Mouse (Mus musculus) midbrain, embryonic 11.5 days (tissue): ENCODE data around the gene Csf1. TPM values are rescaled to one million over a fixed set of nuclear protein-coding genes. Genes with fewer than 3 reads are reported as not detected.

Experiments
- ATAC-seq: fragments of 200-750 bp; cut with Nextera tagmentation; 2 replicates; pipeline ENCODE4 v1.8.0; 2017; ENCODE audit warnings: moderate TSS enrichment, moderate library complexity; ENCODE audit not compliant: low FRiP score
- DNase-seq: peaks from one replicate; pipeline ENCODE4 v3.0.0; 2015; ENCODE audit warnings: low spot score; ENCODE audit errors: missing footprints
- H3K27ac ChIP-seq: fragments of 300-500 bp; sonication (generic); 2 replicates; pipeline ENCODE4 v1.5.1; 2014; ENCODE audit warnings: low read depth, low read length
- H3K27me3 ChIP-seq: fragments of 300-500 bp; sonication (generic); 2 replicates; pipeline ENCODE4 v1.6.1; 2014; ENCODE audit warnings: mild to moderate bottlenecking, low read length, moderate library complexity, mixed read lengths; ENCODE audit not compliant: control insufficient read depth, insufficient read depth
- H3K36me3 ChIP-seq: fragments of 300-500 bp; sonication (generic); 2 replicates; pipeline ENCODE4 v1.6.1; 2014; ENCODE audit warnings: mild to moderate bottlenecking, low read length, moderate library complexity, mixed read lengths; ENCODE audit not compliant: control insufficient read depth, insufficient read depth
- H3K4me1 ChIP-seq: fragments of 300-500 bp; sonication (generic); 2 replicates; pipeline ENCODE4 v1.6.1; 2014; ENCODE audit warnings: low read length; ENCODE audit not compliant: control insufficient read depth, insufficient read depth
- H3K4me2 ChIP-seq: fragments of 300-500 bp; sonication (generic); 2 replicates; pipeline ENCODE4 v1.6.1; 2014; ENCODE audit warnings: mild to moderate bottlenecking, moderate library complexity
- H3K4me3 ChIP-seq: fragments of 300-500 bp; sonication (generic); 2 replicates; pipeline ENCODE4 v1.5.1; 2014; ENCODE audit warnings: low read depth, low read length
- H3K9ac ChIP-seq: fragments of 300-500 bp; sonication (generic); 2 replicates; pipeline ENCODE4 v1.6.1; 2014; ENCODE audit warnings: low read length
- H3K9me3 ChIP-seq: fragments of 300-500 bp; sonication (generic); 2 replicates; pipeline ENCODE4 v1.6.1; 2016; ENCODE audit warnings: low read length; ENCODE audit not compliant: control insufficient read depth
- WGBS: fragments of 180-500 bp; shearing (Covaris S2); extraction: QIAGEN DNeasy Blood & Tissue Kit; methylation state at CpG from one replicate; pipeline ENCODE4 v1.1.7; 2014; 5-methylcytosine and 5-hydroxymethylcytosine counted together
- polyA plus RNA-seq: library from polyadenylated mRNA; unstranded; fragments of >200 nt; fragmentation: Nextera tagmentation; extraction: Ambion mirVana; gene quantifications from 2 replicates; pipeline ENCODE4 v1.2.1, GENCODE M21; 2014

Gene Csf1
- polyA plus RNA-seq, 1 experiment from 2014 or later = 5.7 TPM

DNA sequence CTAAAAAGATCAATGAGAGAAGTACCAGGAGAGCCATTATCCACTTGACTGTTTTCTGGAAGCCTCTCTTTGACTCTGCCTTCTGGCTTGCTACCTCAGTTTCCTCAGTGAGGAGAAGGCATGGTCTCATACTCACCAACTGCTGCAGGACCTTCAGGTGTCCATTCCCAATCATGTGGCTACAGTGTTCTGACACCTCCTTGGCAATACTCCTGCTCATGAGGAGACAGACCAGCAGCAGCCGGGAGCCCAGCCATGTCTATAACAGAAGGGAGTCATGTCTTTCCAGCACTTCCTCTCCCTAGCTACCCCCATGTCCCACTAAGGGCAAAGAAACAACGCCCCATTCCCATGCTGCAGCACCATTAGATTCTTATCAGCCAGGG is 3.8 kb downstream of the Csf1 start:
- Histone ChIP-seq H3K36me3 (no peaks in the 10 kb centered on the region), H3K4me3 (no peak overlapping the region), H3K9ac (no peak overlapping the region), H3K27me3 (no peaks in the 10 kb centered on the region), H3K4me2 (no peak overlapping the region), H3K9me3 (no peaks in the 10 kb centered on the region), H3K4me1 (peaks cover 18% of the 10 kb centered on the region), H3K27ac (no peak overlapping the region)
- ATAC-seq (no peak), DNase-seq (no peak)
- WGBS = 85% methylated on average over 2 of the region's 2 CpGs

- Histone ChIP-seq H3K9me3 (no peaks in the 10 kb centered on the region), H3K9ac (no peak overlapping the region), H3K4me3 (no peak overlapping the region), H3K4me1 (peaks cover 18% of the 10 kb centered on the region), H3K4me2 (no peak overlapping the region), H3K27me3 (no peaks in the 10 kb centered on the region), H3K36me3 (no peaks in the 10 kb centered on the region), H3K27ac (no peak overlapping the region)
- WGBS = 62% methylated on average over 5 of the region's 5 CpGs
- no peak for ATAC-seq
- DNase-seq = no peak
These were observed 4.4 kb downstream of the Csf1 start for GRCm38 (mm10) chr3:107755702-107756480.

DNA sequence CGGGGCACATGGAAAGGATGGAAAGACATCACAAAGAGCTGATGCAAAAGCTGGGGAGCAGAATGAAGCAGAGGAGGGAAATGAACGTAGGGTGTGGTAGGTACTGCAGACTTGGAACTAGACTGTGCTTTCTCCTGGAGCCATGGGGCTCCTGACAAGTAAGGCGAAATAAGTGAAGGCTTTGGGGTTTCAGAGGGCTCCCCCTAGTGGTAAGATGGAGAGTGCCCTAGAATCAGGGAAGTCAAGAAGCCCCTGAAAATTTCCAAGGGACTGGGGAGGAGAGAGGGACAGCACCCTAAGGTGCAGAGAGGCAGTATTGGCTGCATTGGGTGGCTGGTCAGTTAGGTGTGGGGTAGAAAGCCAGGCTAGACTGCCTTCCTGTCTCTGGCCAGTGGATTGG is 5.6 kb downstream of the Csf1 start:
- H3K4me1 ChIP-seq = peaks cover 12% of the 10 kb centered on the region
- no peak overlapping the region for H3K27ac ChIP-seq
- H3K36me3 ChIP-seq = 0 out of 2 replicates have a peak, but pooled peaks cover 3% of the 10 kb centered on the region
- WGBS = 50% methylated on average over 3 of the region's 3 CpGs
- DNase-seq = peak; percentile 92
- H3K9me3 ChIP-seq = no peaks in the 10 kb centered on the region
- H3K27me3 ChIP-seq = no peaks in the 10 kb centered on the region
- no peak for ATAC-seq
- no peak overlapping the region for H3K4me3 ChIP-seq
- H3K9ac ChIP-seq = no peak overlapping the region
- no peak overlapping the region for H3K4me2 ChIP-seq

- H3K27ac ChIP-seq = no peak overlapping the region
- no peaks in the 10 kb centered on the region for H3K27me3 ChIP-seq
- H3K9ac ChIP-seq = no peak overlapping the region
- peaks cover 6% of the 10 kb centered on the region; the same call in 1 of the 2 replicates for H3K36me3 ChIP-seq
- H3K4me2 ChIP-seq = no peak overlapping the region
- DNase-seq = no peak
- WGBS = 85% methylated on average over 3 of the region's 3 CpGs
- peaks cover 4% of the 10 kb centered on the region; the same call in 1 of the 2 replicates for H3K4me1 ChIP-seq
- no peak overlapping the region for H3K4me3 ChIP-seq
- ATAC-seq = no peak
- no peaks in the 10 kb centered on the region for H3K9me3 ChIP-seq
These were observed 8.7 kb downstream of the Csf1 start for GRCm38 (mm10) chr3:107751607-107752006.

- ATAC-seq (no peak), DNase-seq (no peak)
- WGBS = 81% methylated on average over 9 of the region's 9 CpGs
- H3K27ac ChIP-seq = no peak overlapping the region
- no peaks in the 10 kb centered on the region for H3K9me3 ChIP-seq
- peaks cover 6% of the 10 kb centered on the region; the same call in 1 of the 2 replicates for H3K36me3 ChIP-seq
- H3K9ac ChIP-seq = no peak overlapping the region
- no peak overlapping the region for H3K4me3 ChIP-seq
- H3K4me1 ChIP-seq = peaks cover under 1% of the 10 kb centered on the region; the same call in 1 of the 2 replicates
- H3K27me3 ChIP-seq = no peaks in the 10 kb centered on the region
- no peak overlapping the region for H3K4me2 ChIP-seq
These were observed 9.3 kb downstream of the Csf1 start for GRCm38 (mm10) chr3:107750775-107751540.

GRCm38 (mm10) chr3:107749446-107749845 is 10.8 kb downstream of the Csf1 start:
- H3K4me1 ChIP-seq = no peaks in the 10 kb centered on the region
- peaks cover 6% of the 10 kb centered on the region; the same call in 1 of the 2 replicates for H3K36me3 ChIP-seq
- H3K4me2 ChIP-seq = no peak overlapping the region
- no peak overlapping the region for H3K9ac ChIP-seq
- WGBS = 85% methylated on average over 4 of the region's 4 CpGs
- ATAC-seq = no peak
- no peak overlapping the region for H3K4me3 ChIP-seq
- no peaks in the 10 kb centered on the region for H3K27me3 ChIP-seq
- no peaks in the 10 kb centered on the region for H3K9me3 ChIP-seq
- no peak for DNase-seq
- H3K27ac ChIP-seq = no peak overlapping the region

- ATAC-seq = no peak
- Histone ChIP-seq H3K36me3 (peaks cover 6% of the 10 kb centered on the region; the same call in 1 of the 2 replicates), H3K4me2 (no peak overlapping the region), H3K27me3 (no peaks in the 10 kb centered on the region), H3K9ac (no peak overlapping the region), H3K9me3 (no peaks in the 10 kb centered on the region), H3K4me3 (no peak overlapping the region), H3K4me1 (no peaks in the 10 kb centered on the region), H3K27ac (no peak overlapping the region)
- peak; percentile 26 for DNase-seq
- 85% methylated on average over 14 of the region's 14 CpGs for WGBS
These were observed 11.9 kb downstream of the Csf1 start for GRCm38 (mm10) chr3:107748260-107748955.

DNA sequence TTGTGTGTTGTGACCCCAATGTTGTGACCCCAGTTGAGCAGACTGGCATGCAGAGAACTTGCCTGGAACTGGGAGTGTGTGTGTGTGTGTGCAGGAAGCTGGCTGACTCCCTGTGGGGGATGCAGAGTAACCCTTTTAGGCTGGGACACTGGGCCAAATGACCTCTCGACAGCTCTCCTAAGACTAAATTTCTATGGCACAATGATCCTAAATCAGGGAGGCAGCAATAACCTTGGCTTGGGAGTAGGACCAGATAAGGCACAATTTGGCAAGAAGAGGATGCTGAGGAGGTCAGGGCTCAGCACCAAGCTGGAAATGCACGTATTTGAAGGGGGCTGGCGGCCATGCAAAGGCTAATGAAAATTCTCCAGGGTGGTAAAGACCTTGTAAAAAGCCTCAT is 14.2 kb downstream of the Csf1 start:
- no peak for ATAC-seq
- Histone ChIP-seq H3K9me3 (no peaks in the 10 kb centered on the region), H3K4me2 (no peak overlapping the region), H3K9ac (no peak overlapping the region), H3K4me3 (no peak overlapping the region), H3K36me3 (peaks cover 6% of the 10 kb centered on the region; the same call in 1 of the 2 replicates), H3K4me1 (peaks cover 7% of the 10 kb centered on the region), H3K27me3 (no peaks in the 10 kb centered on the region), H3K27ac (no peak overlapping the region)
- WGBS = 92% methylated on average over 3 of the region's 3 CpGs
- no peak for DNase-seq
